Mouse (Mus musculus): ENCODE measurements around the gene Srgap2.

The Srgap2 gene

DNA sequence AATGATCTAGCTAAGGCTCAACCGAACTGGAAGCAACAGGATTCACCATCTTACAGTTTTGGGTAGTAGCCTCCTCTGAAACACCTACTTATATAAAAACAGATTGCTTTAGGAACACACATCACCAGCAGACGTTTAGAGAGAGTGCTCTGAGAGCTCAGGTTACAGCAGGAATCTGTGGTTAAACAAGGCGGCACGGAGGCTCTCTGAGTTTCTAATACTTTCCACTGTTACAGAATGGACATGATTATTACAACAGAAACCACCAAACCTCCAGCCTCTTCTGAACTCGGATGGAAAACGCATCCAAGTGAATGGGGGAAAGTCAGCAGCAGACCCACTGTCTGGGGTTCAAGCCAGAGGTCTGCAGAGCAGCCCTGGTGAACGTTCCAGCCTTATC lies 291.1 kb downstream of the Srgap2 start:
- DNase-seq: no peak

Data from liver (tissue).